Mouse (Mus musculus) midbrain, embryonic 16.5 days (tissue): ENCODE measurements around the gene Daam2. TPM values are rescaled to one million over a fixed set of nuclear protein-coding genes. Genes with fewer than 3 reads are reported as not detected.

Experiments used
- ATAC-seq: fragments of 200-750 bp; cut with Nextera tagmentation; 2 replicates; pipeline ENCODE4 v1.8.0; 2017; ENCODE audit warnings: moderate TSS enrichment
- H3K27ac ChIP-seq: fragments of 300-500 bp; sonication (generic); 2 replicates; pipeline ENCODE4 v1.5.1; 2014; ENCODE audit warnings: mild to moderate bottlenecking, low read length, mixed read lengths
- H3K27me3 ChIP-seq: fragments of 300-500 bp; sonication (generic); 2 replicates; pipeline ENCODE4 v1.6.1; 2014; ENCODE audit warnings: low read depth, low read length, mixed read lengths; ENCODE audit not compliant: control insufficient read depth, insufficient read depth
- H3K36me3 ChIP-seq: fragments of 300-500 bp; sonication (generic); 2 replicates; pipeline ENCODE4 v1.6.1; 2014; ENCODE audit warnings: mild to moderate bottlenecking, low read length, moderate library complexity, mixed read lengths; ENCODE audit not compliant: control insufficient read depth, insufficient read depth
- H3K4me1 ChIP-seq: fragments of 300-500 bp; sonication (generic); 2 replicates; pipeline ENCODE4 v1.6.1; 2014; ENCODE audit warnings: mild to moderate bottlenecking, low read length, mixed read lengths; ENCODE audit not compliant: control insufficient read depth, insufficient read depth
- H3K4me2 ChIP-seq: fragments of 300-500 bp; sonication (generic); 2 replicates; pipeline ENCODE4 v1.6.1; 2014; ENCODE audit warnings: mild to moderate bottlenecking, low read length, mixed read lengths
- H3K4me3 ChIP-seq: fragments of 300-500 bp; sonication (generic); 2 replicates; pipeline ENCODE4 v1.5.1; 2014; ENCODE audit warnings: low read depth, mild to moderate bottlenecking, low read length, moderate library complexity, mixed read lengths
- H3K9ac ChIP-seq: fragments of 300-500 bp; sonication (generic); 2 replicates; pipeline ENCODE4 v1.6.1; 2014; ENCODE audit warnings: low read depth, low read length, mixed read lengths
- H3K9me3 ChIP-seq: fragments of 300-500 bp; sonication (generic); replicated peaks from 2 replicates; pipeline ENCODE4 v1.6.1; 2014; ENCODE audit warnings: mild to moderate bottlenecking, low read length, mixed read lengths; ENCODE audit not compliant: control insufficient read depth, poor library complexity, severe bottlenecking
- WGBS: fragments of 180-500 bp; shearing (Covaris S2); extraction: QIAGEN DNeasy Blood & Tissue Kit; methylation state at CpG from one replicate; pipeline ENCODE4 v1.1.7; 2014; 5-methylcytosine and 5-hydroxymethylcytosine counted together
- polyA plus RNA-seq: library from polyadenylated mRNA; unstranded; fragments of >200 nt; fragmentation: Nextera tagmentation; extraction: Ambion mirVana; gene quantifications from 2 replicates; pipeline ENCODE4 v1.2.1, GENCODE M21; 2015

The Daam2 gene
- polyA plus RNA-seq, 1 experiment from 2014 or later, result 1.8 TPM

DNA sequence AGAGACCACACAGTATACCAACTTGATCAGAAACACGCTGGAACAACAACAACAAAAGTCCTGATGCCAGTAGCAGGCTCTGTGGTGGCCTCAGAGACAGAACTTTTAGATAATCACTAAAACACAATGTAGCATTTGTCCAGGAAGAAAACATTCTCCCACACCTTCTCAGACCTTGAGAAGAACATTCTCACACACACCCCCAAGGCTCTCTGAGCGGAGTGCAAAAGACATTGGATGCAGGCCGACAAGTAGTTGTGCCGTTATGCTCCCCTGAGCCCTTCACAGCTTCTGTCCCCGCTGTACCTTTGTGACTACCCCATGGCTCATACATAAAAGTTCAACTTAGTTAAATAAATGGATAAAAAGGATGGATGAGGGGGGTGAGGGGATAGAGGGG lies 37.6 kb downstream of the Daam2 start:
- ATAC-seq, result no peak
- WGBS, result 87% methylated on average over 5 of the region's 5 CpGs
- H3K36me3 ChIP-seq, result no peaks in the 10 kb centered on the region

DNA sequence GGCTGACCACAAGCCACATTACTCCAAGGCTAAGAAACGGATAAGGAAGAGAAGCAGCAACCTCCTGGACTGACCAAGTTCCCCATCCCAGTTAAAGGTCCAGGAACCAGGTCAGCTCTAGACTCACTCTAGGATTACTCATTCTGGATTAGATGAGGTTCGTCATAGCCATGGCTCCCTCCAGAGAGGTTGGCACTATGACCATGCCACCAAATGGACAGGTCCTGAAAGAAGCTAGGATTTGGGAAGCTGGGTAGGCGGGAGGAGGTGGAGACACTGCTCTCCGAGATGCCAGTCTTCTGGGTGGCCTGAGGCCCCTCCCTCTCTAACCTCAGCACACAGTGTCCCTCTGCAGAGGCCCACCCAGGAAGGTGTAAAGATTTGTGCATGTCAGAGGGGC lies 38.2 kb downstream of the Daam2 start:
- no peak overlapping the region for H3K4me3 ChIP-seq
- WGBS, result 83% methylated on average over 4 of the region's 4 CpGs
- no peaks in the 10 kb centered on the region for H3K27me3 ChIP-seq
- H3K36me3 ChIP-seq, result no peaks in the 10 kb centered on the region
- no peak overlapping the region for H3K4me2 ChIP-seq
- H3K4me1 ChIP-seq, result no peaks in the 10 kb centered on the region
- no peaks in the 10 kb centered on the region for H3K9me3 ChIP-seq
- H3K9ac ChIP-seq, result no peak overlapping the region
- no peak overlapping the region for H3K27ac ChIP-seq
- no peak for ATAC-seq

More for the DNA sequence above, 37.6 kb downstream of the Daam2 start:
- Histone ChIP-seq H3K27me3 (no peaks in the 10 kb centered on the region), H3K4me2 (no peak overlapping the region), H3K9ac (no peak overlapping the region), H3K27ac (no peak overlapping the region), H3K4me3 (no peak overlapping the region), H3K4me1 (no peaks in the 10 kb centered on the region), H3K9me3 (no peaks in the 10 kb centered on the region)

DNA sequence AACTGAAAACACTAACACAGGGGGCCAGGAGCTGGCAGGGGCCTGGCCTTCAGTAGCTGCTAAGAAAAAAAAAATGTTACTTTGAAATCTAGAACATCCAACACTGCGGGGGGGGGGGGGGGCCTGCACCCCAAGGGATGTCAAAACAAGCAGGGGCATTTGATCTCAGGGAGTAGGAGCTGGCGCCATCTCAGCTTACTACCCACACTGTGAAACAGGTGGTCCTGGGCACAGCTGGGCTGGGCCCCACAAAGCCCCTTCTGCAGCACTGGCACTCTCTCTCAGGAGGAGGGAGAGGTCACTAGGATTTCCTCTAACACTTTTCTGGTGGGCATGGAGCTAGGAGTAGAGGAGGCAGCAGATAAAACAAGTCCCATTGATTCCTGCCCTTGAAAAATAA lies 39.6 kb downstream of the Daam2 start:
- Histone ChIP-seq H3K27me3 (no peaks in the 10 kb centered on the region), H3K36me3 (no peaks in the 10 kb centered on the region), H3K9ac (no peak overlapping the region), H3K27ac (no peak overlapping the region), H3K9me3 (no peaks in the 10 kb centered on the region), H3K4me3 (no peak overlapping the region), H3K4me1 (no peaks in the 10 kb centered on the region), H3K4me2 (no peak overlapping the region)
- 69% methylated on average over 2 of the region's 2 CpGs for WGBS
- ATAC-seq, result no peak

DNA sequence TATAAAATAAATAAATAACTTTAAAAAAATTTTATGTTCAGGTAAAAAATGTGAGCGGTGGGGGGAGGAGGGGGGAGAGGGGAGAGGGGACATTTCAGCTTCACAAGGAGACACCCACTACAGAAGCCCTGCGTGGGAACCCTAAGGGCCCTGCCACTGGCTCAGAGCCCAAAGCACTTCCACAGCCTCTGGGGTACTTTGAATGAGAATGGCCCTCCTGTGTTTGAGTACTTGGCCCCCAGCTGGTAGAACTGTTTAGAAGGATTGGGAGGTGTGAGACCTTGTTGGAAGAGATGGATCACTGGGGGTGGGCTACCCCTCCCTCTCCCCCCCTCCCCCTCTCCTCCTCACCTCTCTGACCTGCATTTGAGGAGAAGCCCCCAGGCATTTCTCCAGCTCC lies 41.7 kb downstream of the Daam2 start:
- Histone ChIP-seq H3K36me3 (no peaks in the 10 kb centered on the region), H3K27ac (no peak overlapping the region), H3K9me3 (no peaks in the 10 kb centered on the region), H3K4me3 (no peak overlapping the region), H3K4me2 (no peak overlapping the region), H3K27me3 (no peaks in the 10 kb centered on the region), H3K4me1 (no peaks in the 10 kb centered on the region), H3K9ac (no peak overlapping the region)
- 27% methylated on average over 2 of the region's 2 CpGs for WGBS
- no peak for ATAC-seq

DNA sequence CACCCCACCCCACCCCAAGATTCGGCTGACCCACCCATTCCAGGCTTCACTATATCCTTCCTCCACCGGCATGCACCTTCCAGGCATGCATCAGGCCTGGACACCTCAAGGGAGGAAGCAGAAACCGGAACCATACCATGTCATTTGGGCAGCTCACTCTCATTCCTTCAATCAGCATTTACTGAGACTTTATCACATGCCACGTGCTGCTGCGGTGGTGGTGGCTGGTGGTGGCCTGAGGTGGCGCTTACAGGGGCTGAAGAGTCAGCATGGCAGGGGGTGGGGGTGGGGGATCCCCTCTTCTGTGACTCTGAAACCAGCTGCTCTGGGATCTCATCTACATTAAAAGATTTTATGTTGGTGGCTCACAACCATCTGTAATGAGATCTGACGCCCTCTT lies 42.1 kb downstream of the Daam2 start:
- no peak for ATAC-seq
- Histone ChIP-seq H3K36me3 (no peaks in the 10 kb centered on the region), H3K9ac (no peak overlapping the region), H3K27me3 (no peaks in the 10 kb centered on the region), H3K9me3 (no peaks in the 10 kb centered on the region), H3K27ac (no peak overlapping the region), H3K4me1 (no peaks in the 10 kb centered on the region), H3K4me3 (no peak overlapping the region), H3K4me2 (no peak overlapping the region)
- WGBS, result 48% methylated on average over 6 of the region's 7 CpGs

DNA sequence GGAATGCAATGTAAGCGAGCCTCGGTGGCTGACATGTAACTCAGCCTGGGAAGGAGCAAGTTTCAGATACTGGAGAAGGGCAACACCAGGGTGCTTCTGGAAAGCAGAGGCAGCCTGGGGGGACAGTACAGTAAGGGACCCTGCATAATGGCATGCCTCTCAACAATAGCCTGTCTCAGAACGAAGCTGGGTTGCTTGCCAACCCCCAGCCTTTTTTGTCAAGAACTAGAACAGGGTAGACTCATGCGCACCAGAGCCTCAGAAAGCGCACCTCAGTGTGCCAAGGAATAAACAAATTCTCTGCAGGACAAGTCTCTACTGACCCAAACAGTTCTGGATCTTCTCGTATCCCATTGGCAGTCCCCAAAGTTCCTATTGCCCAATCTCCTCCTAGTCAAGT lies 43.5 kb downstream of the Daam2 start:
- Histone ChIP-seq H3K27me3 (no peaks in the 10 kb centered on the region), H3K4me2 (no peak overlapping the region), H3K36me3 (no peaks in the 10 kb centered on the region), H3K4me1 (no peaks in the 10 kb centered on the region), H3K27ac (no peak overlapping the region; the same call in 1 of the 2 replicates), H3K4me3 (no peak overlapping the region), H3K9me3 (no peaks in the 10 kb centered on the region), H3K9ac (no peak overlapping the region)
- no peak for ATAC-seq
- WGBS, result 74% methylated on average over 6 of the region's 6 CpGs

DNA sequence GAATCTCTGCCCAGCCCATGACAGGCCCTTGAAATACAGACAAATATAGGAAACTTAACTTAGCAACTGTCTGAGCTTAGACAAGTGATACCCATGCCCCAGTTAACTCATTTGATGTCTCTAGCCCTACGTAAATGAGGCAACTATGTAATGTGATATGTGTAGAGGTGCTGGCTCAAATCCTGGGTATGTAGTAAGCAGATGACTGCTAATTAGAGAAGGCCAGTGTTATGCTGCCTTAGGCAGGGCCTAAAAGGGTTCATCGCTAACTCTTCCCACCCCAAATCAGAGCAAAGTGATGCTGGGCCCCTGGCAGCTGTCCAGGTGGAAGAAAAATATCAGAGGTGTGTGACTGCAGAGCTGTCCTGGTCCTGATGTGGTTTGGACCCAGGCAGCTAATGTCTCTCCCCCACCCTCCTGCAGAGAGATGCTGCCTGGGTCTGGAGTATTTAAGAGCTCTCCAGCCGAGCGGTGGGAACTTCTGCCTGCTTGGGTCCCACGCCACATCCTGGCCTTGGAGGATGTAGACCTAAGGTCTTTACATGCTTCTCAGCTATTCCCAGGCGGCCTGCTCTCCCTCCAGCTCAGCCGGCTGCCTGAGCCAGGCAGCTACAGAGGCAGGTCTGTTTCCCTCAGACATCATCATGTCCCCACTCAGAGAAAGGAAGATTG lies 44.4 kb downstream of the Daam2 start:
- Histone ChIP-seq H3K4me3 (no peak overlapping the region), H3K27ac (no peak overlapping the region; the same call in 1 of the 2 replicates), H3K9me3 (no peaks in the 10 kb centered on the region), H3K9ac (no peak overlapping the region), H3K4me1 (no peaks in the 10 kb centered on the region), H3K4me2 (no peak overlapping the region), H3K36me3 (no peaks in the 10 kb centered on the region), H3K27me3 (no peaks in the 10 kb centered on the region)
- no peak for ATAC-seq
- WGBS, result 72% methylated on average over 7 of the region's 7 CpGs

DNA sequence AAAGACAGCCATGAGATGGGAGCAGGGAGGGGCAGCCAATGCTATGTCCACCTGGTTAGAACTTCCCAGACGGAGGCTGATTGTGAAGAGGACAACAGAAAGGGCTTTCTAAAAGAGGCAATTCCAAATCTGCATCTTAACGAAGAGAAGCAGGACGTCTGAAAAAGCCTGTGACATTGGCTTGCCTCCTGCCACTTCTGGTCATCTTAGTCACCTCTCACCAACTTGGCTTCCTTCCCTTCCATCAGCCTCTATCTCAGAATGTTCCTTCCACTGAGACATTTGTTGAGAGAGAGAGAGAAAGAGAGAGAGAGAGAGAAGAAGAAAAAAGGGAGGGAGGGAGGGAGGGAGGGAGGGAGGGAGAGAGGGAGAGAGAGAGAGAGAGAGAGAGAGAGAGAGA lies 47.1 kb downstream of the Daam2 start:
- no peaks in the 10 kb centered on the region for H3K36me3 ChIP-seq

DNA sequence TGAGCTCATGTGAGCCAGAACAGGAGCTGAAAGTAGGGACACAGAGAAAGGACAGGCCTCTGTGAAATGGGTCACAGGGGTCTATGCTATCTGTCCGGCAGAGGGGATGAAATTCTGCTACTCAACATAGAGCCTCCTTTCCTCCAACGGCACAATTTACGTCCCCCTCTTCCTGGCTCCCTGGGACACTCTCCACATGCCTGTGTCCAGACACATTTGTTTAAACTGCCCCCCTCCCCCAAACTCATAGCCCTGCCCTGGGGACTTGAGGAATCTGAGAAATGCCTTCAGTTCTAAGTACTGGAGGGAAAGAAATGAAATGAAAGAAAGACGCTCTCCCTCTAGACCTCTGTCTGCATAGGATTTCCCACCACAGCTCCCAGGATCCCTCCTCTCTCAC lies 48.5 kb downstream of the Daam2 start:
- no peaks in the 10 kb centered on the region for H3K4me1 ChIP-seq
- H3K9me3 ChIP-seq, result no peaks in the 10 kb centered on the region
- no peaks in the 10 kb centered on the region for H3K36me3 ChIP-seq
- H3K27ac ChIP-seq, result no peak overlapping the region
- H3K27me3 ChIP-seq, result no peaks in the 10 kb centered on the region
- 78% methylated on average over 4 of the region's 4 CpGs for WGBS
- no peak overlapping the region for H3K9ac ChIP-seq
- H3K4me3 ChIP-seq, result no peak overlapping the region
- H3K4me2 ChIP-seq, result no peak overlapping the region
- ATAC-seq, result no peak

More for the DNA sequence above, 47.1 kb downstream of the Daam2 start:
- Histone ChIP-seq H3K9me3 (no peaks in the 10 kb centered on the region), H3K9ac (no peak overlapping the region), H3K27ac (no peak overlapping the region), H3K4me1 (no peaks in the 10 kb centered on the region), H3K4me2 (no peak overlapping the region), H3K4me3 (no peak overlapping the region), H3K27me3 (no peaks in the 10 kb centered on the region)
- no peak for ATAC-seq
- WGBS, result 54% methylated on average over 3 of the region's 3 CpGs
